Comparison of ENCODE assay signal across 9 mouse cellular contexts in the genomic region with DNA sequence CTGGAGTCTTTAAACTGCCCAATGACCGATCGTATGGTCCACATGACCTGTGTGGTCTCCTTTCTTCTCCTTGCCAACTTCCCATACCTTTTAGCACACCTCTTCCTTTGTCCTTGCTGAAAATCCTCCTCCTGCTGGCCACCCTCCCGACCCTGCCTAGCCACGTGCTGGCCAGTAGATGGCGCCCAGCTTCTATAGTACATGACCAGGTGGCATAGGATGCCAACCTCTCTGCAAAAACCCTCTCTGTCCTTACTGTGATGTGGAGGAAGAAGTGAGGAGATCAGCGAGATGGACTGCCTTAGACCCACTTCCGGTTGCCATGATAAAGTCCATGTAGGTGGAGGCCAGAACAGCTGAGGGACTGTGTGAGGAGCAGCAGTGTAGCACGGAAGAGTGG. TPM values are rescaled to one million over a fixed set of nuclear protein-coding genes. Genes with fewer than 3 reads are reported as not detected.
DNase-seq lines count a peak whose midpoint lies in the region; TF ChIP-seq lines count a peak whose summit lies in the region.
"Had no signal": no experiment of that assay in that cellular context is flagged by ENCODE, and none has a peak within 500 bp of the region (broad histone marks: within the 10 kb centered on the region; RNA-seq: fewer than 3 reads in every experiment).

No protein-coding gene starts in this region.

- WGBS in thymus, adult 2 months: 33% methylated on average over 8 of the region's 8 CpGs

- no peak for TF ChIP-seq EP300 in ES-Bruce4 (IDR thresholded peaks at IDR 0.05; ENCODE audit: insufficient read depth, low read depth, low read length)

- TF ChIP-seq CTCF in ES-Bruce4 (IDR thresholded peaks at IDR 0.05; ENCODE audit: low read depth, low read length): peak; percentile 86
- peak; percentile 95; the same call in 1 of the 2 replicates for TF ChIP-seq CTCF in gastrocnemius, adult 2 months (IDR thresholded peaks at IDR 0.05)
- peak; percentile 85 for TF ChIP-seq CTCF in thymus, adult 2 months (IDR thresholded peaks at IDR 0.05; ENCODE audit: borderline replicate concordance, control insufficient read depth, extremely low read depth, insufficient read depth, low read length, poor library complexity)

- no peak overlapping the region for H3K27ac ChIP-seq in ES-Bruce4 (ENCODE audit: insufficient read depth, low read length)
- H3K27ac ChIP-seq in gastrocnemius, adult 2 months: no peak overlapping the region
- H3K27ac ChIP-seq in thymus, adult 2 months (ENCODE audit: control insufficient read depth, insufficient read depth, low read length): no peak overlapping the region

- intact Hi-C loops in gastrocnemius, adult 2 months (cut with DNase I): loop anchor here (5.0 to 10.0 kb wide), 2 partner anchors 205 to 262 kb away; no protein-coding TSS in a partner anchor

- peak; percentile 63 for DNase-seq in layer of hippocampus, adult 11-12 months (ENCODE audit: low spot score)
- no peak for DNase-seq in layer of hippocampus, adult 9-11 months
- peak; percentile 73 for DNase-seq in cerebellum, adult 11-12 months
- peak; percentile 78 for DNase-seq in gastrocnemius, adult 2 months
- peak; percentile 28 to 71 for DNase-seq in kidney, adult 8-10 months
- peak; percentile 45 to 68 for DNase-seq in lung, postnatal 4 days
- DNase-seq in thymus, adult 2 months: peak; percentile 56

- no peaks in the 10 kb centered on the region for H3K4me1 ChIP-seq in ES-Bruce4 (ENCODE audit: control insufficient read depth, insufficient read depth, low read length)
- no peaks in the 10 kb centered on the region for H3K4me1 ChIP-seq in thymus, adult 2 months (replicated peaks; ENCODE audit: control insufficient read depth, insufficient read depth, low read length)

- no peak overlapping the region for H3K9ac ChIP-seq in ES-Bruce4 (ENCODE audit: low read depth, poor library complexity, severe bottlenecking)

- H3K36me3 ChIP-seq in ES-Bruce4 (ENCODE audit: control insufficient read depth, insufficient read depth, low read length, poor library complexity, severe bottlenecking): no peaks in the 10 kb centered on the region
- no peaks in the 10 kb centered on the region; the same call in 1 of the 2 replicates for H3K36me3 ChIP-seq in thymus, adult 2 months (ENCODE audit: control insufficient read depth, insufficient read depth, low read length)

- no peaks in the 10 kb centered on the region for H3K9me3 ChIP-seq in ES-Bruce4 (replicated peaks; ENCODE audit: control insufficient read depth, insufficient read depth, low read length, poor library complexity, severe bottlenecking)

- H3K27me3 ChIP-seq in ES-Bruce4 (ENCODE audit: control insufficient read depth, insufficient read depth, low read length, poor library complexity, severe bottlenecking): no peaks in the 10 kb centered on the region
- no peaks in the 10 kb centered on the region for H3K27me3 ChIP-seq in thymus, adult 2 months (ENCODE audit: control insufficient read depth, insufficient read depth, low read length)

- H3K4me3 ChIP-seq in ES-Bruce4 (ENCODE audit: low read depth, low read length): no peak overlapping the region
- H3K4me3 ChIP-seq in gastrocnemius, adult 2 months: no peak overlapping the region
- H3K4me3 ChIP-seq in thymus, adult 2 months (ENCODE audit: control insufficient read depth, insufficient read depth, low read length): no peak overlapping the region

- TF ChIP-seq POLR2A in ES-Bruce4 (IDR thresholded peaks at IDR 0.05; ENCODE audit: insufficient read depth, low read length): no peak
- no peak for TF ChIP-seq POLR2A in thymus, adult 2 months (IDR thresholded peaks at IDR 0.05; ENCODE audit: control insufficient read depth, extremely low read depth, insufficient read depth, low read length, poor library complexity)

RNA-seq across cellular contexts. Expression of a gene that starts 40.7 kb away (rescaled TPM):
- 0.42 TPM in 1 of 2 replicates, not detected in the other for polyA plus RNA-seq in ES-Bruce4 (2011; ENCODE audit: insufficient read depth, insufficient read length, low read depth, missing spikeins)
- not detected for total RNA-seq in gastrocnemius, adult 2 months (2021)
- polyA plus RNA-seq in thymus, adult 2 months (2012; rRNA removed): 0.65 and 1.2 TPM in 2 replicates
- total RNA-seq: left cerebral cortex, postnatal 36 days had no signal

RNA-seq across cellular contexts. Expression of a gene that starts 55.5 kb away (rescaled TPM):
- polyA plus RNA-seq in ES-Bruce4 (2011; ENCODE audit: insufficient read depth, insufficient read length, low read depth, missing spikeins): not detected in 2 replicates
- total RNA-seq in gastrocnemius, adult 2 months (2021): not detected
- polyA plus RNA-seq in thymus, adult 2 months (2012; rRNA removed): not detected in 2 replicates
- total RNA-seq: left cerebral cortex, postnatal 36 days had no signal
